Mouse (Mus musculus) MEL (cell line): ENCODE data around the gene Stk25. TPM values are rescaled to one million over a fixed set of nuclear protein-coding genes. Genes with fewer than 3 reads are reported as not detected.

Source experiments
- DNase-seq: peaks from one replicate; pipeline ENCODE4 v3.0.0; 2011; ENCODE audit warnings: low read depth, low spot score
- H3K27ac ChIP-seq: 2 replicates; pipeline ENCODE4 v1.5.1; 2012; ENCODE audit warnings: low read depth, mild to moderate bottlenecking, control low read depth, low read length, moderate library complexity; ENCODE audit not compliant: control insufficient read depth
- H3K27me3 ChIP-seq, 2 experiments: fragments of 150-350 bp in 1 of 2; sonication (generic) in 1 of 2; 2 replicates each; pipeline ENCODE4 v1.6.1; 2012; ENCODE audit warnings: low read length in 2 of 2, mild to moderate bottlenecking in 2 of 2, improper control_type of control experiment in 1 of 2, moderate library complexity in 1 of 2; ENCODE audit not compliant: insufficient read depth in 2 of 2, control insufficient read depth in 1 of 2
- H3K36me3 ChIP-seq, 2 experiments: 2 replicates each; pipeline ENCODE4 v1.6.1; 2012 to 2014; ENCODE audit warnings: low read length in 2 of 2, improper control_type of control experiment in 1 of 2, inconsistent platforms in 1 of 2, mild to moderate bottlenecking in 1 of 2; ENCODE audit not compliant: insufficient read depth in 2 of 2, control insufficient read depth in 1 of 2
- H3K4me1 ChIP-seq, 2 experiments: fragments of 150-350 bp in 1 of 2; sonication (generic) in 1 of 2; 2 replicates each; pipeline ENCODE4 v1.6.1; 2012; ENCODE audit warnings: low read length in 2 of 2, improper control_type of control experiment in 1 of 2, mild to moderate bottlenecking in 1 of 2; ENCODE audit not compliant: insufficient read depth in 2 of 2, control insufficient read depth in 1 of 2
- H3K4me3 ChIP-seq, 2 experiments: fragments of 150-350 bp in 1 of 2; sonication (generic) in 1 of 2; 2 replicates each; pipeline ENCODE4 v1.5.1; 2012; ENCODE audit warnings: low read depth in 2 of 2, low read length in 2 of 2, mild to moderate bottlenecking in 2 of 2, moderate library complexity in 2 of 2, control low read depth in 1 of 2, improper control_type of control experiment in 1 of 2; ENCODE audit not compliant: control insufficient read depth in 1 of 2, insufficient read depth in 1 of 2
- H3K79me2 ChIP-seq: 2 replicates; pipeline ENCODE4 v1.6.1; 2012; ENCODE audit warnings: mild to moderate bottlenecking, low read length, moderate library complexity; ENCODE audit not compliant: control insufficient read depth, poor library complexity, insufficient read depth
- H3K9ac ChIP-seq: 2 replicates; pipeline ENCODE4 v1.6.1; 2012; ENCODE audit warnings: low read depth, mild to moderate bottlenecking, control low read depth, low read length, moderate library complexity; ENCODE audit not compliant: control insufficient read depth, poor library complexity, severe bottlenecking
- H3K9me3 ChIP-seq: fragments of 150-350 bp; sonication (generic); replicated peaks from 2 replicates; pipeline ENCODE4 v1.6.1; 2012; ENCODE audit warnings: mild to moderate bottlenecking, low read length, improper control_type of control experiment, moderate library complexity; ENCODE audit not compliant: insufficient read depth
- BHLHE40 ChIP-seq: IDR thresholded peaks from 2 replicates; pipeline ENCODE4 v1.6.1; 2012; ENCODE audit warnings: low read depth, mild to moderate bottlenecking, inconsistent platforms, low read length, improper control_type of control experiment, borderline replicate concordance
- CHD1 ChIP-seq: IDR thresholded peaks from 2 replicates; pipeline ENCODE4 v1.6.1; 2012; ENCODE audit warnings: low read depth, mild to moderate bottlenecking, inconsistent platforms, low read length, improper control_type of control experiment
- CHD2 ChIP-seq: IDR thresholded peaks from 2 replicates; pipeline ENCODE4 v1.6.1; 2011; ENCODE audit warnings: low read length, improper control_type of control experiment
- CTCF ChIP-seq, 3 experiments: IDR thresholded peaks in 2 of 3; conservative IDR thresholded peaks in 1 of 3; 2 replicates each; pipeline ENCODE4 v1.5.1; 2011 to 2012; ENCODE audit warnings: low read length in 3 of 3, low read depth in 2 of 3, mild to moderate bottlenecking in 2 of 3, improper control_type of control experiment in 1 of 3, inconsistent platforms in 1 of 3, mixed read lengths in 1 of 3, moderate library complexity in 1 of 3; ENCODE audit not compliant: control insufficient read depth in 1 of 3, insufficient read depth in 1 of 3, poor library complexity in 1 of 3, severe bottlenecking in 1 of 3
- E2F4 ChIP-seq: IDR thresholded peaks from 2 replicates; pipeline ENCODE4 v1.6.1; 2011; ENCODE audit warnings: low read depth, low read length, improper control_type of control experiment, borderline replicate concordance
- ELF1 ChIP-seq: IDR thresholded peaks from 2 replicates; pipeline ENCODE4 v1.6.1; 2014; ENCODE audit warnings: low read depth, mild to moderate bottlenecking, inconsistent platforms, low read length, improper control_type of control experiment, moderate library complexity
- EP300 ChIP-seq, 2 experiments: IDR thresholded peaks; 2 replicates each; pipeline ENCODE4 v1.6.1; 2011; ENCODE audit warnings: improper control_type of control experiment in 2 of 2, low read length in 2 of 2, low read depth in 1 of 2, mild to moderate bottlenecking in 1 of 2
- GATA1 ChIP-seq: IDR thresholded peaks from 2 replicates; pipeline ENCODE4 v1.6.1; 2011; ENCODE audit warnings: low read depth, low read length, improper control_type of control experiment
- MAX ChIP-seq: IDR thresholded peaks from 2 replicates; pipeline ENCODE4 v1.6.1; 2011; ENCODE audit warnings: low read length, improper control_type of control experiment
- MAZ ChIP-seq: IDR thresholded peaks from 2 replicates; pipeline ENCODE4 v1.6.1; 2012; ENCODE audit warnings: low read depth, mild to moderate bottlenecking, inconsistent platforms, low read length, improper control_type of control experiment
- MXI1 ChIP-seq: IDR thresholded peaks from 2 replicates; pipeline ENCODE4 v1.6.1; 2011; ENCODE audit warnings: mild to moderate bottlenecking, low read depth, low read length, improper control_type of control experiment
- MYB ChIP-seq: IDR thresholded peaks from 2 replicates; pipeline ENCODE4 v1.6.1; 2011; ENCODE audit warnings: mild to moderate bottlenecking, low read depth, low read length, improper control_type of control experiment
- MYC ChIP-seq: IDR thresholded peaks from 2 replicates; pipeline ENCODE4 v1.6.1; 2011; ENCODE audit warnings: low read depth, mild to moderate bottlenecking, low read length, improper control_type of control experiment, moderate library complexity
- NRF1 ChIP-seq: IDR thresholded peaks from 2 replicates; pipeline ENCODE4 v1.6.1; 2014; ENCODE audit warnings: low read depth, mild to moderate bottlenecking, inconsistent platforms, low read length, improper control_type of control experiment, moderate library complexity; ENCODE audit not compliant: poor library complexity, insufficient read depth, severe bottlenecking
- POLR2A ChIP-seq, 2 experiments: IDR thresholded peaks; 2 replicates each; pipeline ENCODE4 v1.6.1; 2011 to 2012; ENCODE audit warnings: low read length in 2 of 2, mild to moderate bottlenecking in 2 of 2, control low read depth in 1 of 2, improper control_type of control experiment in 1 of 2, low read depth in 1 of 2, moderate library complexity in 1 of 2; ENCODE audit not compliant: control insufficient read depth in 1 of 2, insufficient read depth in 1 of 2, poor library complexity in 1 of 2
- RCOR1 ChIP-seq: IDR thresholded peaks from 2 replicates; pipeline ENCODE4 v1.6.1; 2012; ENCODE audit warnings: low read depth, mild to moderate bottlenecking, inconsistent platforms, low read length, improper control_type of control experiment
- SIN3A ChIP-seq: IDR thresholded peaks from 2 replicates; pipeline ENCODE4 v1.6.1; 2012; ENCODE audit warnings: low read length, improper control_type of control experiment, inconsistent platforms
- SMC3 ChIP-seq: IDR thresholded peaks from 2 replicates; pipeline ENCODE4 v1.6.1; 2011; ENCODE audit warnings: low read depth, low read length, improper control_type of control experiment
- TAL1 ChIP-seq: IDR thresholded peaks from 2 replicates; pipeline ENCODE4 v1.6.1; 2012; ENCODE audit warnings: mild to moderate bottlenecking, inconsistent platforms, low read length, moderate library complexity, mixed read lengths
- TBP ChIP-seq: IDR thresholded peaks from 2 replicates; pipeline ENCODE4 v1.8.0; 2011; ENCODE audit warnings: low read depth, low read length, improper control_type of control experiment
- UBTF ChIP-seq: IDR thresholded peaks from 2 replicates; pipeline ENCODE4 v1.6.1; 2012; ENCODE audit warnings: low read depth, mild to moderate bottlenecking, inconsistent platforms, low read length, improper control_type of control experiment, moderate library complexity, borderline replicate concordance; ENCODE audit not compliant: insufficient read depth
- USF1 ChIP-seq: IDR thresholded peaks from 2 replicates; pipeline ENCODE4 v1.6.1; 2014; ENCODE audit warnings: low read depth, mild to moderate bottlenecking, inconsistent platforms, low read length, improper control_type of control experiment, moderate library complexity
- USF2 ChIP-seq, 2 experiments: IDR thresholded peaks; 2 replicates each; pipeline ENCODE4 v1.6.1; 2011 to 2012; ENCODE audit warnings: improper control_type of control experiment in 2 of 2, low read length in 2 of 2, borderline replicate concordance in 1 of 2, inconsistent platforms in 1 of 2, low read depth in 1 of 2, mild to moderate bottlenecking in 1 of 2; ENCODE audit not compliant: insufficient read depth in 1 of 2
- ZKSCAN1 ChIP-seq: IDR thresholded peaks from 2 replicates; pipeline ENCODE4 v1.6.1; 2012; ENCODE audit warnings: low read depth, mild to moderate bottlenecking, inconsistent platforms, low read length, improper control_type of control experiment, moderate library complexity
- ZMIZ1 ChIP-seq: IDR thresholded peaks from 2 replicates; pipeline ENCODE4 v1.6.1; 2012; ENCODE audit warnings: low read depth, mild to moderate bottlenecking, inconsistent platforms, low read length, improper control_type of control experiment, moderate library complexity
- ZNF384 ChIP-seq: IDR thresholded peaks from 2 replicates; pipeline ENCODE4 v1.6.1; 2012; ENCODE audit warnings: low read depth, mild to moderate bottlenecking, inconsistent platforms, low read length, improper control_type of control experiment
- polyA plus RNA-seq, 2 experiments: library from polyadenylated mRNA; stranded (reverse) in 1 of 2; unstranded in 1 of 2; fragments of >175 nt in 1 of 2; fragments of >200 nt in 1 of 2; gene quantifications; 2 replicates each; pipeline versions ENCODE4 v1.2.1 to v1.2.4; 2012; ENCODE audit warnings: low replicate concordance in 2 of 2, low read depth in 1 of 2; ENCODE audit not compliant: insufficient read length in 2 of 2, insufficient read depth in 1 of 2, missing spikeins in 1 of 2
- total RNA-seq: library from RNA; depleted of rRNA; stranded (reverse); fragments of 300-350 nt; gene quantifications from 2 replicates; pipeline ENCODE4 v1.2.3, GENCODE M21; 2012

Stk25 gene
- total and polyA plus RNA-seq, 3 experiments: 66.1 to 128 TPM; not detected in 1

DNA sequence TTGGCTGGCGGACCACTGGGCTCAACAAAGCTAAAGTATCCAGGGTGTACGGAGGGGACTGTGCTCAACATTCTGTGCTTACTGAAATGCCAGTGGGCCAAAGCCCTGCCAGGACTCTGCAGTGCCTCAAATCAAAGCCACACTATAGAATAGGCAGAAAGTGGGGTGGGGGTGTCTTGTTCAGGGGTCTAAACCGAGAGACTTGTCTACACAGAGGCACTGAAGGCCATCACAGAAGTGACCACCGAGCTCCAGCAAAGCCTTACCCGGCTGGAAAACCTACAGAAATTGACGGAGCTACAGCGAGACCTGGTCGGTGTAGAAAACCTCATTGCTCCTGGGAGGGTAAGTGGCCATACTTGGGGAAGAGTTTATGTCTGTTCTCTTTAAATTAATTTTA lies 48.7 kb downstream of the Stk25 start:
- no peaks in the 10 kb centered on the region for H3K79me2 ChIP-seq
- H3K9ac ChIP-seq: no peak overlapping the region
- H3K27me3 ChIP-seq: no peaks in the 10 kb centered on the region
- DNase-seq: no peak
- H3K9me3 ChIP-seq: no peaks in the 10 kb centered on the region
- H3K4me3 ChIP-seq: no peak overlapping the region
- peaks cover 0 to 2% of the 10 kb centered on the region in 2 experiments; a peak in 1 of 4 replicates for H3K36me3 ChIP-seq
- TF ChIP-seq ZMIZ1: no peak
- no peak for TF ChIP-seq MYC
- no peak for TF ChIP-seq MXI1
- no peak for TF ChIP-seq ZKSCAN1
- TF ChIP-seq SIN3A: no peak
- TF ChIP-seq UBTF: no peak
- no peak for TF ChIP-seq TBP
- TF ChIP-seq MAX: no peak
- peaks cover 0 to 3% of the 10 kb centered on the region in 2 experiments; a peak in 1 of 4 replicates for H3K4me1 ChIP-seq
- no peak overlapping the region for H3K27ac ChIP-seq

DNA sequence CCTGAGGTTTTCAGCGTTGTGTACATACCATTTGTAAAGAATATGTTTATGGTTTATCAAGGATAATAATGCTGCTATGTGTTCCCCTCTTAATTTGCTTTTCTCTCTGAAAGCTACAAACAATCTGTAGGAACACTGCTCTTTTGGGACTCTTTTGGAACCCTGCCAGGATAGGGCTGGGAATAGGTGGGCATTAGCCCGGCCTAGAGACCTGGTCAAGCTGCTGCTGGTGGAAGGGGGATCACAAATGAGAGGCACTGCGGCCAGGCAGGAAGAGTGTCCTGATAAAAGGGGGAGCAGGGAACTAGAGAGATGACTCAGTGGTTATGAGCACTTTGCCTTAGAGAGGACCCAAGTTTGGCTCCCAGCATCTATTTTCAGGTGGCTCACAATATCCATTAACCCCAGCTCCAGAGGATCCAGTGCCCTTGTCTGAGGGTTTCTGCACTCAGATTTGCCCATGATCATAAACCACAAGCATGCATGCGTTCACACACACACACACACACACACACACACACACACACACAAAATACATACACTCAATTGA lies 49.7 kb downstream of the Stk25 start:
- no peaks in the 10 kb centered on the region for H3K79me2 ChIP-seq
- H3K4me1 ChIP-seq: peaks cover 0 to 3% of the 10 kb centered on the region in 2 experiments; a peak in 1 of 4 replicates
- H3K9me3 ChIP-seq: no peaks in the 10 kb centered on the region
- no peak overlapping the region for H3K9ac ChIP-seq
- no peak for TF ChIP-seq TAL1
- no peak for TF ChIP-seq MAZ
- no peak for TF ChIP-seq RCOR1
- TF ChIP-seq EP300 (IDR thresholded peaks at IDR 0.05; ENCODE audit: low read depth in 1 of 2, low read length in 2 of 2): no peak
- TF ChIP-seq POLR2A (IDR thresholded peaks at IDR 0.05; ENCODE audit: control insufficient read depth in 1 of 2, insufficient read depth in 1 of 2, low read depth in 1 of 2, low read length in 2 of 2, poor library complexity in 1 of 2): no peak
- no peak for TF ChIP-seq E2F4
- no peak for TF ChIP-seq BHLHE40
- TF ChIP-seq NRF1: no peak
- TF ChIP-seq CHD2: no peak
- no peak for TF ChIP-seq MYB
- no peak for TF ChIP-seq SMC3
- TF ChIP-seq CHD1: no peak
- TF ChIP-seq USF2 (IDR thresholded peaks at IDR 0.05; ENCODE audit: borderline replicate concordance in 1 of 2, insufficient read depth in 1 of 2, low read depth in 1 of 2, low read length in 2 of 2): no peak
- no peak for TF ChIP-seq USF1
- no peak for TF ChIP-seq TBP
- TF ChIP-seq CTCF (IDR thresholded peaks at IDR 0.05 in 2 of 3, conservative IDR thresholded peaks at IDR 0.05 in 1 of 3; ENCODE audit: control insufficient read depth in 1 of 3, insufficient read depth in 1 of 3, low read depth in 2 of 3, low read length in 3 of 3, poor library complexity in 1 of 3, severe bottlenecking in 1 of 3): no peak
- TF ChIP-seq ELF1: no peak
- no peak for TF ChIP-seq GATA1
- TF ChIP-seq ZNF384: no peak
- no peak for TF ChIP-seq ZKSCAN1
- peaks cover 0 to 2% of the 10 kb centered on the region in 2 experiments; a peak in 1 of 4 replicates for H3K36me3 ChIP-seq
- H3K27ac ChIP-seq: no peak overlapping the region
- DNase-seq: peak; percentile 30
- no peak overlapping the region for H3K4me3 ChIP-seq
- H3K27me3 ChIP-seq: no peaks in the 10 kb centered on the region
